Mouse (Mus musculus) erythroblast, embryonic 14.5 days (primary cell): ENCODE data around the gene Cbln4. TPM values are rescaled to one million over a fixed set of nuclear protein-coding genes. Genes with fewer than 3 reads are reported as not detected.

Source experiments
- H3K27me3 ChIP-seq: 2 replicates; pipeline ENCODE4 v1.6.1; 2012; ENCODE audit warnings: inconsistent platforms; ENCODE audit not compliant: control insufficient read depth
- H3K36me3 ChIP-seq: 2 replicates; pipeline ENCODE4 v1.6.1; 2012; ENCODE audit warnings: mild to moderate bottlenecking, inconsistent platforms; ENCODE audit not compliant: control insufficient read depth
- H3K4me1 ChIP-seq: 2 replicates; pipeline ENCODE4 v1.6.1; 2012; ENCODE audit warnings: inconsistent platforms; ENCODE audit not compliant: control insufficient read depth
- H3K4me3 ChIP-seq: replicated peaks from 2 replicates; pipeline ENCODE3; 2012; ENCODE audit warnings: moderate library complexity, mild to moderate bottlenecking, inconsistent platforms
- H3K9me3 ChIP-seq: 2 replicates; pipeline ENCODE4 v1.6.1; 2012; ENCODE audit warnings: low read length, inconsistent platforms, mixed read lengths; ENCODE audit not compliant: control insufficient read depth
- GATA1 ChIP-seq: IDR thresholded peaks from 2 replicates; pipeline ENCODE4 v1.6.1; 2012; ENCODE audit warnings: low read length, inconsistent platforms, mixed read lengths
- TAL1 ChIP-seq: IDR thresholded peaks from 3 replicates; pipeline ENCODE4 v1.6.1; 2012; ENCODE audit warnings: low read length, inconsistent platforms, mixed read lengths
- polyA plus RNA-seq: library from polyadenylated mRNA; stranded (reverse); fragments of >175 nt; gene quantifications from 2 replicates; pipeline ENCODE4 v1.2.3, GENCODE M21; 2012

Cbln4 gene
- polyA plus RNA-seq, 1 experiment = 0.02 TPM

DNA sequence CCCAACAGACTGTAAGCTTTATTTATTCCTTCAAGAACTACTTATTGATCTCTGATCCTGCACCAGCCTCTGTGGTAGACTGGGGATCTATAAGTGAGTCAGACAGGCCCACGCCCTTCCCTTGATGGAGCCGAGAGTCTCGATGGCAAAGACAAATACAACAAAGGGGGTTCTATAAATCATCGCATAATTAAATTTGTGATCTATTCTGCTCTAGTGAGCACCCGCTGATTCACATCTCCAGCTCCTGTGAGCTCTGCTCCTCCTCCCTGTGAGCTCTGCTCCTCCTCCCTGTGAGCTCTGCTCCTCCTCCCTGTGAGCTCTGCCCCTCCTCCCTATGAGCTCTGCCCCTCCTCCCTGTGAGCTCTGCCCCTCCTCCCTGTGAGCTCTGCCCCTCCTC is 49.0 kb downstream of the Cbln4 start:
- H3K4me3 ChIP-seq = no peak overlapping the region
- H3K4me1 ChIP-seq = no peaks in the 10 kb centered on the region
- no peaks in the 10 kb centered on the region for H3K36me3 ChIP-seq
- TF ChIP-seq GATA1 = no peak
- no peak for TF ChIP-seq TAL1
- no peaks in the 10 kb centered on the region for H3K27me3 ChIP-seq
- H3K9me3 ChIP-seq = peaks cover 62% of the 10 kb centered on the region

DNA sequence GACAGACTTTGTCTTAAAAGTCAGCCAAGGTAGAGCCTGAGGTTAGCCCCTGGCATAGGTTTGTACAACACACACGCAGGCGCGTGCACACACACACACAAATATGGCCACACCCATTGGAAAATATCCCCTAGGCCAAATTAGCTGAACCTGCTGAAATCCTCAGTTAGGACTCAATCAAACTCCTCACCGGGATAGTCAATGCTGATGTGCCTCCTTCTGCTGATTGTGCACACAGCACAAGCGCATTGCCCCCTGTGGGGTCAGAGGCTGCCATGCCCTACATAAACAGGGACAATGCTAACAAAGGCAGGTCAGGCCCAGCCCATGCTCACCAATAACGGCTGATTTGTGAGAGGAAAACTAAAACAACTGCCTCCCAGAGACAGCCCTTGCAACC is 56.6 kb downstream of the Cbln4 start:
- Histone ChIP-seq H3K36me3 (no peaks in the 10 kb centered on the region), H3K4me1 (no peaks in the 10 kb centered on the region), H3K27me3 (no peaks in the 10 kb centered on the region), H3K4me3 (no peak overlapping the region), H3K9me3 (peaks cover 77% of the 10 kb centered on the region)
- TF ChIP-seq TAL1 = no peak
- TF ChIP-seq GATA1 = no peak

Other genes with a start within 250 kb of the Cbln4 start
- gene Mc3r, start 205.0 kb upstream of the Cbln4 start, polyA plus RNA-seq = not detected in 2 replicates